17 mouse cellular contexts compared by ENCODE assay signal in the genomic region with DNA sequence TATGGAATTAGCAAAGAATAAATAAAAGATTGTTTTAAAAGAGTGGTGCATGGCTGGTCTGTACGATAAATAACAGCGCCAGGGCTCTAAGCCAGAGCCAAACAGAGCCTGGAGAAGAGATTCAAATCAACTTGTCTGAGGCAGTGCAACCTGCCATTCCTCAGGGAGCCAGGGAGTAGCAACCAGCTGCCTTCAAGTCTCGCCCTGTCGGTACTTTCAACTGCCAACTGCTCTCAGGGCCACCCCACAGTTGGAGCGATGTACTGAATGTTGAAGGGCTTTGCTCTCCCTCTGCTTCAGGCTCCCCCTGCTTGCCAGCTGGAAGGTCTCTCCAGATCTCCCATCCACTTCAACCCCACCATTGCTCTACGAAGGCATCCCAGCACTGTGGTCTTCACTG. TPM values are rescaled to one million over a fixed set of nuclear protein-coding genes. Genes with fewer than 3 reads are reported as not detected.
DNase-seq lines count a peak whose midpoint lies in the region; ATAC-seq and TF ChIP-seq lines count a peak whose summit lies in the region.
"Had no signal": no experiment of that assay in that cellular context is flagged by ENCODE, and none has a peak within 500 bp of the region (broad histone marks: within the 10 kb centered on the region; RNA-seq: fewer than 3 reads in every experiment).

No protein-coding gene starts in this region.

- no peak for ATAC-seq in hindbrain, postnatal 0 days
- no peak for ATAC-seq in midbrain, embryonic 11.5 days (ENCODE audit: low FRiP score)
- peak; percentile 79 for ATAC-seq in forebrain, postnatal 0 days
- ATAC-seq: CD4-positive, CD25-positive, alpha-beta regulatory T cell, adult 4 months; intestine, embryonic 15.5 days had no signal

- DNase-seq in cerebellum, postnatal 10 days: peak; percentile 47 to 60
- no peak for DNase-seq in cerebellum, adult 9-10 months
- no peak for DNase-seq in hindbrain, embryonic 10.5 days (ENCODE audit: low spot score)
- no peak for DNase-seq in hindbrain, postnatal 0 days (ENCODE audit: low spot score)
- DNase-seq in midbrain, embryonic 10.5 days (ENCODE audit: low spot score): no peak
- no peak for DNase-seq in midbrain, embryonic 11.5 days (ENCODE audit: low spot score, missing footprints)
- peak; percentile 55 for DNase-seq in forebrain, postnatal 0 days
- DNase-seq in thymus, postnatal 36 days: no peak
- DNase-seq: cerebellum, adult 11 months; cerebellum, adult 8-10 months; cerebellum, postnatal 36 days had no signal

- no peak overlapping the region for H3K4me3 ChIP-seq in hindbrain, embryonic 10.5 days
- no peak overlapping the region for H3K4me3 ChIP-seq in hindbrain, postnatal 0 days (ENCODE audit: low read length)
- H3K4me3 ChIP-seq in midbrain, embryonic 10.5 days: no peak overlapping the region
- H3K4me3 ChIP-seq in midbrain, embryonic 11.5 days (ENCODE audit: low read depth, low read length): no peak overlapping the region
- no peak overlapping the region for H3K4me3 ChIP-seq in forebrain, postnatal 0 days (ENCODE audit: low read depth, low read length)
- H3K4me3 ChIP-seq: embryonic facial prominence, embryonic 13.5 days; heart, embryonic 10.5 days; intestine, embryonic 15.5 days had no signal

- no peak for TF ChIP-seq CTCF in hindbrain, postnatal 0 days (IDR thresholded peaks at IDR 0.05; ENCODE audit: low read depth)
- TF ChIP-seq CTCF in forebrain, postnatal 0 days (IDR thresholded peaks at IDR 0.05; ENCODE audit: low read depth): no peak; the same call in 1 of the 2 replicates

- 51% methylated on average over 6 of the region's 6 CpGs for WGBS in hindbrain, embryonic 10.5 days
- 39% methylated on average over 6 of the region's 6 CpGs for WGBS in hindbrain, postnatal 0 days
- WGBS in midbrain, embryonic 10.5 days: 59% methylated on average over 6 of the region's 6 CpGs
- 57% methylated on average over 6 of the region's 6 CpGs for WGBS in midbrain, embryonic 11.5 days
- WGBS in forebrain, postnatal 0 days: 27% methylated on average over 6 of the region's 6 CpGs

- no peak overlapping the region for H3K9ac ChIP-seq in hindbrain, postnatal 0 days (replicated peaks; ENCODE audit: low read length)
- no peak overlapping the region for H3K9ac ChIP-seq in midbrain, embryonic 11.5 days (ENCODE audit: low read length)
- H3K9ac ChIP-seq in forebrain, postnatal 0 days: no peak overlapping the region
- H3K9ac ChIP-seq: embryonic facial prominence, embryonic 13.5 days; intestine, embryonic 15.5 days had no signal

- H3K27me3 ChIP-seq in hindbrain, embryonic 10.5 days (ENCODE audit: insufficient read depth, poor library complexity, severe bottlenecking): peaks cover 9% of the 10 kb centered on the region
- no peaks in the 10 kb centered on the region for H3K27me3 ChIP-seq in hindbrain, postnatal 0 days (ENCODE audit: insufficient read depth, low read length)
- 0 out of 2 replicates have a peak, but pooled peaks cover 13% of the 10 kb centered on the region for H3K27me3 ChIP-seq in midbrain, embryonic 10.5 days (ENCODE audit: low read depth, poor library complexity, severe bottlenecking)
- no peaks in the 10 kb centered on the region for H3K27me3 ChIP-seq in midbrain, embryonic 11.5 days (ENCODE audit: control insufficient read depth, insufficient read depth, low read length)
- no peaks in the 10 kb centered on the region for H3K27me3 ChIP-seq in forebrain, postnatal 0 days (ENCODE audit: insufficient read depth, low read length)
- H3K27me3 ChIP-seq: intestine, embryonic 15.5 days had no signal

- H3K27ac ChIP-seq in hindbrain, embryonic 10.5 days: peak overlapping the region; percentile 35; the same call in 1 of the 2 replicates
- H3K27ac ChIP-seq in hindbrain, postnatal 0 days: no peak overlapping the region
- 0 out of 2 replicates have a peak overlapping the region, but pooled peaks have one; percentile 23 for H3K27ac ChIP-seq in midbrain, embryonic 10.5 days (replicated peaks)
- no peak overlapping the region for H3K27ac ChIP-seq in midbrain, embryonic 11.5 days (ENCODE audit: low read depth, low read length)
- no peak overlapping the region for H3K27ac ChIP-seq in forebrain, postnatal 0 days (ENCODE audit: low read depth, low read length)
- H3K27ac ChIP-seq: embryonic facial prominence, embryonic 13.5 days; heart, embryonic 10.5 days; intestine, embryonic 15.5 days had no signal

- H3K36me3 ChIP-seq in hindbrain, embryonic 10.5 days: no peaks in the 10 kb centered on the region
- no peaks in the 10 kb centered on the region for H3K36me3 ChIP-seq in hindbrain, postnatal 0 days (ENCODE audit: insufficient read depth, low read length)
- H3K36me3 ChIP-seq in midbrain, embryonic 10.5 days: no peaks in the 10 kb centered on the region
- H3K36me3 ChIP-seq in midbrain, embryonic 11.5 days (ENCODE audit: control insufficient read depth, insufficient read depth, low read length): no peaks in the 10 kb centered on the region
- no peaks in the 10 kb centered on the region for H3K36me3 ChIP-seq in forebrain, postnatal 0 days (ENCODE audit: insufficient read depth)
- H3K36me3 ChIP-seq: embryonic facial prominence, embryonic 13.5 days; G1E; heart, embryonic 10.5 days; intestine, embryonic 15.5 days had no signal

- H3K9me3 ChIP-seq in hindbrain, embryonic 10.5 days: no peaks in the 10 kb centered on the region
- H3K9me3 ChIP-seq in hindbrain, postnatal 0 days (ENCODE audit: low read length): no peaks in the 10 kb centered on the region
- H3K9me3 ChIP-seq in midbrain, embryonic 10.5 days (replicated peaks): no peaks in the 10 kb centered on the region
- no peaks in the 10 kb centered on the region for H3K9me3 ChIP-seq in midbrain, embryonic 11.5 days (ENCODE audit: control insufficient read depth, low read length)
- no peaks in the 10 kb centered on the region for H3K9me3 ChIP-seq in forebrain, postnatal 0 days (ENCODE audit: low read length)
- H3K9me3 ChIP-seq: embryonic facial prominence, embryonic 13.5 days; G1E; heart, embryonic 10.5 days; intestine, embryonic 15.5 days had no signal

- H3K4me2 ChIP-seq in hindbrain, postnatal 0 days (ENCODE audit: low read depth, low read length): no peak overlapping the region
- H3K4me2 ChIP-seq in midbrain, embryonic 11.5 days: no peak overlapping the region
- H3K4me2 ChIP-seq in forebrain, postnatal 0 days (ENCODE audit: low read depth): no peak overlapping the region
- H3K4me2 ChIP-seq: embryonic facial prominence, embryonic 13.5 days; intestine, embryonic 15.5 days had no signal

- peaks cover 30% of the 10 kb centered on the region for H3K4me1 ChIP-seq in hindbrain, embryonic 10.5 days (replicated peaks)
- H3K4me1 ChIP-seq in hindbrain, postnatal 0 days (ENCODE audit: insufficient read depth, low read length): 0 out of 2 replicates have a peak, but pooled peaks cover 5% of the 10 kb centered on the region
- H3K4me1 ChIP-seq in midbrain, embryonic 10.5 days: peaks cover 16% of the 10 kb centered on the region
- H3K4me1 ChIP-seq in midbrain, embryonic 11.5 days (ENCODE audit: control insufficient read depth, insufficient read depth, low read length): peaks cover 9% of the 10 kb centered on the region
- peaks cover 12% of the 10 kb centered on the region for H3K4me1 ChIP-seq in forebrain, postnatal 0 days (ENCODE audit: insufficient read depth)

RNA-seq across cellular contexts. Expression of gene Vstm2l, which starts 55.7 kb away (rescaled TPM):
- polyA plus RNA-seq in hindbrain, embryonic 10.5 days (2016; fragmentation: Nextera tagmentation; extraction: Ambion mirVana): 0.62 and 3.2 TPM in 2 replicates
- total RNA-seq in hindbrain, postnatal 0 days (2014; rRNA removed): 318 and 326 TPM in 2 replicates
- polyA plus RNA-seq in hindbrain, postnatal 0 days (2015; fragmentation: Nextera tagmentation; extraction: Ambion mirVana): 46.4 TPM in 2 replicates
- 0.53 and 1.4 TPM in 2 replicates for polyA plus RNA-seq in midbrain, embryonic 10.5 days (2016; fragmentation: Nextera tagmentation; extraction: Ambion mirVana)
- 3.4 and 3.5 TPM in 2 replicates for polyA plus RNA-seq in midbrain, embryonic 11.5 days (2014; fragmentation: Nextera tagmentation; extraction: Ambion mirVana)
- total RNA-seq in forebrain, postnatal 0 days (2014; rRNA removed): 90.0 and 113 TPM in 2 replicates
- 21.5 and 25.9 TPM in 2 replicates for polyA plus RNA-seq in forebrain, postnatal 0 days (2015; fragmentation: Nextera tagmentation; extraction: Ambion mirVana)
- total RNA-seq: G1E had no signal
- polyA plus RNA-seq: CD4-positive, CD25-positive, alpha-beta regulatory T cell, adult 4 months; G1E; heart, embryonic 14.5 days had no signal

RNA-seq across cellular contexts. Expression of gene Tti1, which starts 58.1 kb away (rescaled TPM):
- polyA plus RNA-seq in hindbrain, embryonic 10.5 days (2016; fragmentation: Nextera tagmentation; extraction: Ambion mirVana): 36.5 and 39.7 TPM in 2 replicates
- 18.2 and 19.4 TPM in 2 replicates for total RNA-seq in hindbrain, postnatal 0 days (2014; rRNA removed)
- 9.5 and 10.3 TPM in 2 replicates for polyA plus RNA-seq in hindbrain, postnatal 0 days (2015; fragmentation: Nextera tagmentation; extraction: Ambion mirVana)
- polyA plus RNA-seq in midbrain, embryonic 10.5 days (2016; fragmentation: Nextera tagmentation; extraction: Ambion mirVana): 41.6 and 43.4 TPM in 2 replicates
- polyA plus RNA-seq in midbrain, embryonic 11.5 days (2014; fragmentation: Nextera tagmentation; extraction: Ambion mirVana): 28.8 and 30.3 TPM in 2 replicates
- 17.3 and 19.9 TPM in 2 replicates for total RNA-seq in forebrain, postnatal 0 days (2014; rRNA removed)
- polyA plus RNA-seq in forebrain, postnatal 0 days (2015; fragmentation: Nextera tagmentation; extraction: Ambion mirVana): 6.6 and 8.1 TPM in 2 replicates

RNA-seq across cellular contexts. Expression of gene Rprd1b, which starts 58.2 kb away (rescaled TPM):
- 55.7 and 56.8 TPM in 2 replicates for polyA plus RNA-seq in hindbrain, embryonic 10.5 days (2016; fragmentation: Nextera tagmentation; extraction: Ambion mirVana)
- 26.3 and 31.3 TPM in 2 replicates for total RNA-seq in hindbrain, postnatal 0 days (2014; rRNA removed)
- 19.8 and 20.4 TPM in 2 replicates for polyA plus RNA-seq in hindbrain, postnatal 0 days (2015; fragmentation: Nextera tagmentation; extraction: Ambion mirVana)
- polyA plus RNA-seq in midbrain, embryonic 10.5 days (2016; fragmentation: Nextera tagmentation; extraction: Ambion mirVana): 56.6 and 60.8 TPM in 2 replicates
- polyA plus RNA-seq in midbrain, embryonic 11.5 days (2014; fragmentation: Nextera tagmentation; extraction: Ambion mirVana): 64.9 and 68.1 TPM in 2 replicates
- 39.8 and 61.3 TPM in 2 replicates for total RNA-seq in forebrain, postnatal 0 days (2014; rRNA removed)
- polyA plus RNA-seq in forebrain, postnatal 0 days (2015; fragmentation: Nextera tagmentation; extraction: Ambion mirVana): 12.9 and 18.8 TPM in 2 replicates

Comparison
In these comparisons a context has a peak if more than half of its experiments do, and no peak if none do; other contexts are left out.
1. DNase-seq: peak in cerebellum, postnatal 10 days (2 of 2) and forebrain, postnatal 0 days (single experiment); none in cerebellum, adult 9-10 months (single experiment), hindbrain, embryonic 10.5 days (single experiment), hindbrain, postnatal 0 days (single experiment), midbrain, embryonic 10.5 days (single experiment), midbrain, embryonic 11.5 days (single experiment) and thymus, postnatal 36 days (0 of 2).
2. H3K27ac ChIP-seq: peak in hindbrain, embryonic 10.5 days (single experiment) and midbrain, embryonic 10.5 days (single experiment); none in hindbrain, postnatal 0 days (single experiment), midbrain, embryonic 11.5 days (single experiment) and forebrain, postnatal 0 days (single experiment).